Mouse (Mus musculus) megakaryocyte-erythroid progenitor cell, adult 5 weeks (primary cell): ENCODE results near the gene Hes5. TPM values are rescaled to one million over a fixed set of nuclear protein-coding genes. Genes with fewer than 3 reads are reported as not detected.

Source experiments
- polyA plus RNA-seq: library from polyadenylated mRNA; stranded (reverse); fragments of >175 nt; gene quantifications from 2 replicates; pipeline ENCODE4 v1.2.3, GENCODE M21; 2012

Gene Hes5
- 1.1 and 2.5 TPM in 2 replicates for polyA plus RNA-seq

DNA sequence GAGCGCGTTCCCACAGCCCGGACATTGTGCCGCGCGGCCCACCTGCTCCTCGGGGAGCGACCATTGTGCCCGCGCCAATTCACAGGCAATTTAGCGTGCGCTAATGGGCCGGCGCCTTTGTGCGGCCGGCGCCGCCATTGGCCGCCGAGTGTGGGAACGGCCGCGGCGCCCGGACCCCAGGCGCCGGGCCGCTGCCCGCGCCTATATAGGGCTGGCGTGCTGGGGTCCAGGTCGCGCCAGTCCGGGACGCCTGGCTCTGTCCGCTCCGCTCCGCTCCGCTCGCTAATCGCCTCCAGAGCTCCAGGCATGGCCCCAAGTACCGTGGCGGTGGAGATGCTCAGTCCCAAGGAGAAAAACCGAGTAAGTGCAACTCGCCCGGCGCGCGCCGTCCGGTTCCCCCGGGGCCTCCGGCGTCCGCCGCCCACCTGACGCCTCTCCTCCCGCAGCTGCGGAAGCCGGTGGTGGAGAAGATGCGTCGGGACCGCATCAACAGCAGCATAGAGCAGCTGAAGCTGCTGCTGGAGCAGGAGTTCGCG lies at the start of gene Hes5:
Gene Hes5, plus strand, starts transcription at position 234 of the 536 bp plus-strand sequence.

DNA sequence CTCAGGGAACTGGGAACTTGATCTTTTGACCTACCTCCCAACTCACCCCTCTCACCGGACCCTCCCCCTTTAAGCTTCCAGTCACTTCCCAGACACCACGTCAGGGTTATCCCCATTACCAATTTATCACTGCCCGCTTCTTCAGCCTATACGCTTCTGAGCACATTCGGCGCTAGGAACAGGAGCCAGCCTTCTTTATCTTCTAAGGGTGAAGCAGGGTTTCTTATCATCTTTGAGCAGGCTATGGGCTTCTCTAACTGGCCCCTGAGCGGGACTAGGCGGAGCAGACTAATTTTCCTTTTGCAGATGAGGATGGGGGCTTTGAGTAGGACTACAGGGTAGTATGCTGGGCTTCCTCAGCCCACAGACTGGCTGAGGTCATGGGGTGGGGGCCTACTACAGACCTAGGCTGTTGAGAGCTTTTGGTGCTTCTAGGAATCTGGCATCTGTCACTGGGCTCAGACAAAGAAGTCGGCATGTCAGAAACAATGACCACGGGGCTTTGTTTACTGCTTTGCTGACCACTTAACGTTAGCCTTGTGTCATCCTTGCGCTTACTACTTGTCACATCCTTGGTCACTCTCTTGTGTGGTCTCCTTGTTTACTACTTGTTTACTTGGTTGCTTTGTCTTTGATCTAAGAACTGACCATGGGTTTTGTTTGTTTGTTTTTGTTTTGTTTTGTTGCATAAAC lies 32.2 kb upstream of the Hes5 start, which contains the start of gene Tnfrsf14:
Gene Tnfrsf14, minus strand, starts transcription at position 169 of the 693 bp plus-strand sequence.

DNA sequence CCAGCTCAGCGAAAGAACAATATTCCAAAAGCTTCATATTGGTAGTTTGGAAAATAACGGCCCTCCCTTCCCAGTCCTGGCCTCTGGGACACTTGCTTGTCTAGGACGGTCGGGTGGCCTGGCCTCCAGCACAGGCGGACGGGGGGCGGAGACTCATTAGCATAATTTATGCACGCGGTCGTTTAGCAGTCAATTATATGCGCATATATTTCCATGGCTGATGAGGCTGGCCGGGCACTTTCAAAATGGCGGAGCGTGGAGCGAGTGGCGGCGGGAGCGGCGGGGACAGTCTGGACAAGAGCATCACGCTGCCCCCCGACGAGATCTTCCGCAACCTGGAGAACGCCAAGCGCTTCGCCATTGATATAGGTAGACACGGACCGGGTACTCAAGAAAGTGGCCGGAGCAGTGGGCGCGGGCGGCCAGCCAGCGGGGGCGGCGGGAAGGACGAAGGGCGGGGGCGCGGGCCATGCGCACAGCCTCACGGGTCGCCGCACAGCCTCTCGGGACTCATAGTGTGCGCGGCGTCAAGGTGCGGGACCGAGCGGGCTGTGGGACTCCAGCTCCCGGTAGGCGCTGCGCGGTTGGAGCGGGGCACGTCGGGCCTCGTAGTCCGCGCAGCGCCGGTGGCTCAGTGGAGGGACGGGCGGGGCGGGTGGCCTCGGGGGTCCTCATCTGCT lies 3.3 kb downstream of the Hes5 start, which contains the start of gene Pank4:
Gene Pank4, plus strand, starts transcription at position 223 of the 680 bp plus-strand sequence.

Other genes starting within 250 kb of the Hes5 start
- gene Ttc34, start 123.5 kb upstream of the Hes5 start, polyA plus RNA-seq, result 0.01 TPM in 1 of 2 replicates, not detected in the other
- 0.03 TPM in 1 of 2 replicates, not detected in the other for gene Mmel1, start 91.3 kb upstream of the Hes5 start, polyA plus RNA-seq
- 4.2 and 6.0 TPM in 2 replicates for gene Fam213b, start 61.8 kb upstream of the Hes5 start, polyA plus RNA-seq
- gene Tnfrsf14, start 32.4 kb upstream of the Hes5 start, polyA plus RNA-seq, result 13.7 and 19.5 TPM in 2 replicates
- gene Pank4, start 3.2 kb downstream of the Hes5 start, polyA plus RNA-seq, result 28.9 and 36.8 TPM in 2 replicates
- gene Plch2, start 95.9 kb downstream of the Hes5 start, polyA plus RNA-seq, result 0.14 TPM in 1 of 2 replicates, not detected in the other
- 21.4 and 22.4 TPM in 2 replicates for gene Pex10, start 106.1 kb downstream of the Hes5 start, polyA plus RNA-seq
- 64.4 and 68.2 TPM in 2 replicates for gene Rer1, start 125.5 kb downstream of the Hes5 start, polyA plus RNA-seq
- 2.3 and 2.6 TPM in 2 replicates for gene Morn1, start 125.7 kb downstream of the Hes5 start, polyA plus RNA-seq